Comparison of ENCODE assay signal across 11 mouse cellular contexts in genomic region chr12:108301006-108301405, GRCm38 (mm10).
"Had no signal": no experiment of that assay in that cellular context is flagged by ENCODE, and none has a peak within 500 bp of the region (broad histone marks: within the 10 kb centered on the region; RNA-seq: fewer than 3 reads in every experiment).

No protein-coding gene starts in this region.

- H3K4me3 ChIP-seq: limb, embryonic 15.5 days; liver, embryonic 12.5 days; midbrain, embryonic 15.5 days; neural tube, embryonic 13.5 days had no signal

- H3K4me1 ChIP-seq: liver, embryonic 12.5 days had no signal

- ATAC-seq: liver, embryonic 12.5 days; midbrain, embryonic 15.5 days had no signal

- H3K27ac ChIP-seq: limb, embryonic 15.5 days; liver, embryonic 12.5 days; midbrain, embryonic 15.5 days; neural tube, embryonic 13.5 days had no signal

- H3K36me3 ChIP-seq: limb, embryonic 15.5 days; liver, embryonic 12.5 days; midbrain, embryonic 15.5 days; neural tube, embryonic 13.5 days had no signal

- H3K4me2 ChIP-seq: limb, embryonic 15.5 days; liver, embryonic 12.5 days; midbrain, embryonic 11.5 days; midbrain, embryonic 15.5 days; neural tube, embryonic 13.5 days had no signal

- DNase-seq: kidney, adult 11 months; kidney, postnatal 10 days; left cerebral cortex, postnatal 4 days; right cerebral cortex, postnatal 14 days; thymus, adult 18-20 months; thymus, postnatal 14 days had no signal

- H3K9me3 ChIP-seq: limb, embryonic 15.5 days; liver, embryonic 12.5 days; midbrain, embryonic 15.5 days; neural tube, embryonic 13.5 days had no signal

- H3K9ac ChIP-seq: limb, embryonic 15.5 days; liver, embryonic 12.5 days; midbrain, embryonic 15.5 days; neural tube, embryonic 13.5 days had no signal
